In genomic region chr9:72690811-72691210, GRCm38 (mm10) we compare ENCODE assay signal across 27 mouse cellular contexts. TPM values are rescaled to one million over a fixed set of nuclear protein-coding genes. Genes with fewer than 3 reads are reported as not detected.
DNase-seq lines count a peak whose midpoint lies in the region; ATAC-seq and TF ChIP-seq lines count a peak whose summit lies in the region.
"Had no signal": no experiment of that assay in that cellular context is flagged by ENCODE, and none has a peak within 500 bp of the region (broad histone marks: within the 10 kb centered on the region; RNA-seq: fewer than 3 reads in every experiment).

No protein-coding gene starts in this region.

- ATAC-seq in forebrain, embryonic 11.5 days (replicated peaks; ENCODE audit: low FRiP score) = no peak
- ATAC-seq in forebrain, embryonic 15.5 days (replicated peaks) = no peak
- no peak for ATAC-seq in intestine, embryonic 14.5 days (replicated peaks; ENCODE audit: low FRiP score, low TSS enrichment, low read depth)
- ATAC-seq in intestine, embryonic 15.5 days = no peak
- ATAC-seq in embryonic facial prominence, embryonic 14.5 days (ENCODE audit: low read depth) = no peak
- no peak for ATAC-seq in limb, embryonic 14.5 days (ENCODE audit: low FRiP score, low read depth)
- ATAC-seq: forebrain, embryonic 13.5 days; Patski had no signal

- DNase-seq in forebrain, embryonic 11.5 days (ENCODE audit: low spot score) = peak; percentile 25
- peak; percentile 45 for DNase-seq in intestine, embryonic 14.5 days (ENCODE audit: low spot score)
- no peak for DNase-seq in embryonic facial prominence, embryonic 14.5 days (ENCODE audit: low spot score)
- no peak for DNase-seq in limb, embryonic 14.5 days (ENCODE audit: low spot score)
- no peak for DNase-seq in kidney, postnatal 10 days
- DNase-seq in hindbrain, embryonic 10.5 days (ENCODE audit: low spot score) = no peak
- DNase-seq: adrenal gland, postnatal 10 days; cerebellum, adult 8-10 months; cerebellum, postnatal 25 days; gastrocnemius, postnatal 36 days; heart, adult 2 months; heart, postnatal 36 days; kidney, adult 8-10 months; lung, postnatal 36 days; thymus, adult 18-20 months; thymus, postnatal 25 days had no signal

- WGBS in forebrain, embryonic 11.5 days = 78% methylated on average over 1 of the region's 1 CpGs
- WGBS in forebrain, embryonic 15.5 days = 82% methylated on average over 1 of the region's 1 CpGs
- 40% methylated on average over 1 of the region's 1 CpGs for WGBS in intestine, embryonic 14.5 days
- WGBS in intestine, embryonic 15.5 days = 36% methylated on average over 1 of the region's 1 CpGs
- WGBS in embryonic facial prominence, embryonic 14.5 days = 59% methylated on average over 1 of the region's 1 CpGs
- WGBS in limb, embryonic 14.5 days = 47% methylated on average over 1 of the region's 1 CpGs
- 87% methylated on average over 1 of the region's 1 CpGs for WGBS in hindbrain, embryonic 10.5 days

- no peak overlapping the region for H3K4me2 ChIP-seq in forebrain, embryonic 11.5 days (ENCODE audit: low read depth, low read length, severe bottlenecking)
- no peak overlapping the region for H3K4me2 ChIP-seq in forebrain, embryonic 15.5 days (replicated peaks)
- no peak overlapping the region for H3K4me2 ChIP-seq in intestine, embryonic 14.5 days (ENCODE audit: low read length)
- no peak overlapping the region for H3K4me2 ChIP-seq in intestine, embryonic 15.5 days (replicated peaks)
- no peak overlapping the region for H3K4me2 ChIP-seq in embryonic facial prominence, embryonic 14.5 days (ENCODE audit: low read depth, low read length)
- no peak overlapping the region for H3K4me2 ChIP-seq in limb, embryonic 14.5 days (replicated peaks; ENCODE audit: low read depth, low read length, severe bottlenecking)
- H3K4me2 ChIP-seq: embryonic facial prominence, embryonic 12.5 days; forebrain, embryonic 13.5 days; hindbrain, embryonic 14.5 days; midbrain, embryonic 12.5 days; neural tube, embryonic 12.5 days had no signal

- TF ChIP-seq POLR2A in limb, embryonic 14.5 days (IDR thresholded peaks at IDR 0.05; ENCODE audit: borderline replicate concordance, extremely low read depth, insufficient read depth, insufficient read length) = no peak

- H3K9me3 ChIP-seq in forebrain, embryonic 11.5 days (ENCODE audit: control insufficient read depth, low read length) = no peaks in the 10 kb centered on the region
- H3K9me3 ChIP-seq in forebrain, embryonic 15.5 days = no peaks in the 10 kb centered on the region
- no peaks in the 10 kb centered on the region for H3K9me3 ChIP-seq in intestine, embryonic 14.5 days (ENCODE audit: control insufficient read depth, low read length)
- H3K9me3 ChIP-seq in intestine, embryonic 15.5 days = no peaks in the 10 kb centered on the region
- no peaks in the 10 kb centered on the region for H3K9me3 ChIP-seq in embryonic facial prominence, embryonic 14.5 days (ENCODE audit: control insufficient read depth, low read length)
- H3K9me3 ChIP-seq in limb, embryonic 14.5 days (ENCODE audit: control insufficient read depth, low read length) = no peaks in the 10 kb centered on the region
- H3K9me3 ChIP-seq in hindbrain, embryonic 10.5 days = no peaks in the 10 kb centered on the region
- H3K9me3 ChIP-seq: embryonic facial prominence, embryonic 12.5 days; forebrain, embryonic 13.5 days; G1E; midbrain, embryonic 12.5 days; neural tube, embryonic 12.5 days had no signal

- H3K27ac ChIP-seq in forebrain, embryonic 11.5 days (ENCODE audit: low read depth, low read length) = no peak overlapping the region
- H3K27ac ChIP-seq in forebrain, embryonic 15.5 days (replicated peaks) = no peak overlapping the region
- H3K27ac ChIP-seq in intestine, embryonic 14.5 days (ENCODE audit: low read depth) = no peak overlapping the region; the same call in 1 of the 2 replicates
- H3K27ac ChIP-seq in intestine, embryonic 15.5 days = no peak overlapping the region
- H3K27ac ChIP-seq in embryonic facial prominence, embryonic 14.5 days (replicated peaks; ENCODE audit: low read depth, low read length) = peak overlapping the region; percentile 13; the same call in 1 of the 2 replicates
- peak overlapping the region; percentile 50 for H3K27ac ChIP-seq in limb, embryonic 14.5 days (replicated peaks; ENCODE audit: low read depth, low read length)
- no peak overlapping the region for H3K27ac ChIP-seq in hindbrain, embryonic 10.5 days
- H3K27ac ChIP-seq: embryonic facial prominence, embryonic 12.5 days; forebrain, embryonic 13.5 days; heart, adult 2 months; hindbrain, embryonic 14.5 days; kidney, postnatal 0 days; midbrain, embryonic 12.5 days; neural tube, embryonic 12.5 days had no signal

- H3K36me3 ChIP-seq in forebrain, embryonic 11.5 days (ENCODE audit: control insufficient read depth, insufficient read depth, low read length) = peaks cover 24% of the 10 kb centered on the region
- H3K36me3 ChIP-seq in forebrain, embryonic 15.5 days = peaks cover 79% of the 10 kb centered on the region
- peaks cover 93% of the 10 kb centered on the region for H3K36me3 ChIP-seq in intestine, embryonic 14.5 days (ENCODE audit: control insufficient read depth, insufficient read depth, low read length)
- H3K36me3 ChIP-seq in intestine, embryonic 15.5 days = peaks cover 36% of the 10 kb centered on the region
- peaks cover 87% of the 10 kb centered on the region for H3K36me3 ChIP-seq in embryonic facial prominence, embryonic 14.5 days (ENCODE audit: control insufficient read depth, insufficient read depth, low read length)
- peaks cover 86% of the 10 kb centered on the region for H3K36me3 ChIP-seq in limb, embryonic 14.5 days (ENCODE audit: control insufficient read depth, insufficient read depth, low read length)
- H3K36me3 ChIP-seq in hindbrain, embryonic 10.5 days = peaks cover 100% of the 10 kb centered on the region

- H3K4me3 ChIP-seq in forebrain, embryonic 11.5 days (ENCODE audit: low read depth, low read length) = no peak overlapping the region
- no peak overlapping the region for H3K4me3 ChIP-seq in forebrain, embryonic 15.5 days
- H3K4me3 ChIP-seq in intestine, embryonic 14.5 days (ENCODE audit: low read depth, low read length) = no peak overlapping the region
- H3K4me3 ChIP-seq in intestine, embryonic 15.5 days (replicated peaks) = no peak overlapping the region
- no peak overlapping the region for H3K4me3 ChIP-seq in embryonic facial prominence, embryonic 14.5 days (ENCODE audit: low read depth, low read length)
- H3K4me3 ChIP-seq in limb, embryonic 14.5 days (replicated peaks; ENCODE audit: low read length) = no peak overlapping the region
- H3K4me3 ChIP-seq in hindbrain, embryonic 10.5 days = no peak overlapping the region
- H3K4me3 ChIP-seq: embryonic facial prominence, embryonic 12.5 days; forebrain, embryonic 13.5 days; heart, adult 2 months; midbrain, embryonic 12.5 days; myocyte; neural tube, embryonic 12.5 days had no signal

- no peaks in the 10 kb centered on the region for H3K27me3 ChIP-seq in forebrain, embryonic 11.5 days (ENCODE audit: control insufficient read depth, insufficient read depth, low read length)
- no peaks in the 10 kb centered on the region for H3K27me3 ChIP-seq in forebrain, embryonic 15.5 days
- H3K27me3 ChIP-seq in intestine, embryonic 14.5 days (replicated peaks; ENCODE audit: control insufficient read depth, insufficient read depth, low read length) = no peaks in the 10 kb centered on the region
- H3K27me3 ChIP-seq in intestine, embryonic 15.5 days (replicated peaks) = no peaks in the 10 kb centered on the region
- H3K27me3 ChIP-seq in embryonic facial prominence, embryonic 14.5 days (replicated peaks; ENCODE audit: control insufficient read depth, insufficient read depth, low read length) = no peaks in the 10 kb centered on the region
- no peaks in the 10 kb centered on the region for H3K27me3 ChIP-seq in limb, embryonic 14.5 days (ENCODE audit: control insufficient read depth, insufficient read depth, low read length)
- no peaks in the 10 kb centered on the region for H3K27me3 ChIP-seq in hindbrain, embryonic 10.5 days (ENCODE audit: insufficient read depth, poor library complexity, severe bottlenecking)
- H3K27me3 ChIP-seq: embryonic facial prominence, embryonic 12.5 days; forebrain, embryonic 13.5 days; midbrain, embryonic 12.5 days; neural tube, embryonic 12.5 days; Patski had no signal

- H3K4me1 ChIP-seq in forebrain, embryonic 11.5 days (replicated peaks; ENCODE audit: control insufficient read depth, insufficient read depth, low read length) = 0 out of 2 replicates have a peak, but pooled peaks cover 1% of the 10 kb centered on the region
- H3K4me1 ChIP-seq in forebrain, embryonic 15.5 days = peaks cover 30% of the 10 kb centered on the region
- H3K4me1 ChIP-seq in intestine, embryonic 14.5 days (replicated peaks; ENCODE audit: control insufficient read depth, insufficient read depth, low read length) = peaks cover 4% of the 10 kb centered on the region; the same call in 1 of the 2 replicates
- peaks cover 15% of the 10 kb centered on the region for H3K4me1 ChIP-seq in intestine, embryonic 15.5 days (replicated peaks)
- peaks cover 35% of the 10 kb centered on the region for H3K4me1 ChIP-seq in embryonic facial prominence, embryonic 14.5 days (ENCODE audit: control insufficient read depth, insufficient read depth, low read length)
- peaks cover 42% of the 10 kb centered on the region for H3K4me1 ChIP-seq in limb, embryonic 14.5 days (ENCODE audit: control insufficient read depth, insufficient read depth, low read length)
- H3K4me1 ChIP-seq in hindbrain, embryonic 10.5 days (replicated peaks) = 0 out of 2 replicates have a peak, but pooled peaks cover 3% of the 10 kb centered on the region

- no peak overlapping the region for H3K9ac ChIP-seq in forebrain, embryonic 11.5 days (ENCODE audit: low read length)
- no peak overlapping the region for H3K9ac ChIP-seq in forebrain, embryonic 15.5 days (replicated peaks)
- H3K9ac ChIP-seq in intestine, embryonic 14.5 days (ENCODE audit: low read length) = no peak overlapping the region
- H3K9ac ChIP-seq in intestine, embryonic 15.5 days = no peak overlapping the region
- no peak overlapping the region for H3K9ac ChIP-seq in embryonic facial prominence, embryonic 14.5 days (ENCODE audit: low read depth, low read length)
- H3K9ac ChIP-seq in limb, embryonic 14.5 days (ENCODE audit: low read depth, low read length, severe bottlenecking) = no peak overlapping the region
- H3K9ac ChIP-seq: embryonic facial prominence, embryonic 12.5 days; forebrain, embryonic 13.5 days; hindbrain, embryonic 14.5 days; midbrain, embryonic 12.5 days; neural tube, embryonic 12.5 days had no signal

RNA-seq across cellular contexts. Expression of gene Nedd4, which starts 28.7 kb away (rescaled TPM):
- polyA plus RNA-seq in forebrain, embryonic 11.5 days (2014; fragmentation: Nextera tagmentation; extraction: Ambion mirVana) = 781 and 793 TPM in 2 replicates
- polyA plus RNA-seq in forebrain, embryonic 15.5 days (2015; fragmentation: Nextera tagmentation; extraction: Ambion mirVana) = 433 and 447 TPM in 2 replicates
- polyA plus RNA-seq in intestine, embryonic 14.5 days (2014; fragmentation: Nextera tagmentation; extraction: Ambion mirVana) = 671 and 756 TPM in 2 replicates
- 462 and 512 TPM in 2 replicates for polyA plus RNA-seq in intestine, embryonic 15.5 days (2015; fragmentation: Nextera tagmentation; extraction: Ambion mirVana)
- polyA plus RNA-seq in embryonic facial prominence, embryonic 14.5 days (2014; fragmentation: Nextera tagmentation; extraction: Ambion mirVana) = 649 and 733 TPM in 2 replicates
- 783 and 859 TPM in 2 replicates for polyA plus RNA-seq in limb, embryonic 14.5 days (2012; rRNA removed)
- polyA plus RNA-seq in limb, embryonic 14.5 days (2014; fragmentation: Nextera tagmentation; extraction: Ambion mirVana) = 684 and 772 TPM in 2 replicates
- polyA plus RNA-seq in hindbrain, embryonic 10.5 days (2016; fragmentation: Nextera tagmentation; extraction: Ambion mirVana) = 556 and 636 TPM in 2 replicates

Comparison
In these comparisons a context has a peak if more than half of its experiments do, and no peak if none do; other contexts are left out.
1. DNase-seq: peak in forebrain, embryonic 11.5 days (single experiment) and intestine, embryonic 14.5 days (single experiment); none in embryonic facial prominence, embryonic 14.5 days (single experiment), limb, embryonic 14.5 days (single experiment), kidney, postnatal 10 days (single experiment) and hindbrain, embryonic 10.5 days (single experiment).
2. H3K27ac ChIP-seq: peak in embryonic facial prominence, embryonic 14.5 days (single experiment) and limb, embryonic 14.5 days (single experiment); none in forebrain, embryonic 11.5 days (single experiment), forebrain, embryonic 15.5 days (single experiment), intestine, embryonic 14.5 days (single experiment), intestine, embryonic 15.5 days (single experiment) and hindbrain, embryonic 10.5 days (single experiment).